Mouse (Mus musculus) erythroblast, embryonic 14.5 days (primary cell): ENCODE measurements at regions not wholly inside any gene's neighbourhood (a gene's known extent, or its start where the extent isn't known, plus 50 kb on each side); places are given as distances from the start of the nearest gene placed in this dataset.

Experiments used
- H3K27me3 ChIP-seq: 2 replicates; pipeline ENCODE4 v1.6.1; 2012; ENCODE audit warnings: inconsistent platforms; ENCODE audit not compliant: control insufficient read depth
- H3K36me3 ChIP-seq: 2 replicates; pipeline ENCODE4 v1.6.1; 2012; ENCODE audit warnings: mild to moderate bottlenecking, inconsistent platforms; ENCODE audit not compliant: control insufficient read depth
- H3K4me1 ChIP-seq: 2 replicates; pipeline ENCODE4 v1.6.1; 2012; ENCODE audit warnings: inconsistent platforms; ENCODE audit not compliant: control insufficient read depth
- H3K4me3 ChIP-seq: replicated peaks from 2 replicates; pipeline ENCODE3; 2012; ENCODE audit warnings: moderate library complexity, mild to moderate bottlenecking, inconsistent platforms
- H3K9me3 ChIP-seq: 2 replicates; pipeline ENCODE4 v1.6.1; 2012; ENCODE audit warnings: low read length, inconsistent platforms, mixed read lengths; ENCODE audit not compliant: control insufficient read depth
- GATA1 ChIP-seq: IDR thresholded peaks from 2 replicates; pipeline ENCODE4 v1.6.1; 2012; ENCODE audit warnings: low read length, inconsistent platforms, mixed read lengths
- TAL1 ChIP-seq: IDR thresholded peaks from 3 replicates; pipeline ENCODE4 v1.6.1; 2012; ENCODE audit warnings: low read length, inconsistent platforms, mixed read lengths

- no peaks in the 10 kb centered on the region for H3K27me3 ChIP-seq
- H3K4me3 ChIP-seq = no peak overlapping the region
- H3K36me3 ChIP-seq = no peaks in the 10 kb centered on the region
- no peak for TF ChIP-seq TAL1
- TF ChIP-seq GATA1 = no peak
- peaks cover 55% of the 10 kb centered on the region for H3K9me3 ChIP-seq
- no peaks in the 10 kb centered on the region for H3K4me1 ChIP-seq
Measured at GRCm38 (mm10) chr10:66770161-66771030, 325.5 kb upstream of the Jmjd1c start.

DNA sequence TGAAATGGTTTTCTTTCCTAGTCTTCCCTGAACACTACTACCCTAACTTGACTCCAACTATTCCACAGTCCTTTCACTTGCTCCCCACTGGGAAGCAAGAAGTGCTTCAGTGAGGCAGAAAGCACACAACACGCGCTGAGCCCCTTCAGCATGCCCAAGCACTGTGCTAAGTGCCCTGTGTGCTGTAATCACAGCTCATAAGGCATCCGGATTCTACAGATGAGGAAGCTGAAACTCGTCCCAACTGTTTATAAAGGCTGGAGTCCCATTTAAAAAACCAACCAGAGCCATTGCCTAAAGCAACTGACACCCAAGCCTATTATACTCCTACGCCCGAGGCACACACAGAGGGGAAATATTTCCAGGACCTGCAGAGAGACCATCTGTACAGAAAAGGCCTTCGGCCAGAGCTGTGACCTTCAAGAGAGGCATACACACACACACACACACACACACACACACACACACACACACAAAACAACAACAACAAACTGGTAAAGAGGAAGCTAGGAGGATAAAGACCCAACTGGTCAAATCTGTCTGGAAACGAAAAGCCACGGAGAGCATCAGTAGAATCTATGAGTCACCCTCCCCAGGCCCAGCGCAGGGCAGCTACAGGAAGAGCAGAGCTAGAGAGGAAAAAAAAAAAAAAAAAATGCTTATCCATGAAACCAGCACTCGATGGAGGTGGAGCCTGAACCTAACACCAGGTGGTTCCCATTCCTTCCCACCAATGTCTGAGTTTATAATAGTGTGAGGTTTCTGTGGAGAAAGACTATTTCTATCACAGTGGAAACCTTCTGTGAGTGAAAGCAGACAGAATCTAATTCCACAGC is 315.4 kb upstream of the Jmjd1c start:
- H3K4me3 ChIP-seq = no peak overlapping the region
- H3K27me3 ChIP-seq = no peaks in the 10 kb centered on the region
- H3K9me3 ChIP-seq = peaks cover 8% of the 10 kb centered on the region; the same call in 1 of the 2 replicates
- H3K36me3 ChIP-seq = no peaks in the 10 kb centered on the region
- H3K4me1 ChIP-seq = no peaks in the 10 kb centered on the region
- no peak for TF ChIP-seq TAL1
- TF ChIP-seq GATA1 = no peak

DNA sequence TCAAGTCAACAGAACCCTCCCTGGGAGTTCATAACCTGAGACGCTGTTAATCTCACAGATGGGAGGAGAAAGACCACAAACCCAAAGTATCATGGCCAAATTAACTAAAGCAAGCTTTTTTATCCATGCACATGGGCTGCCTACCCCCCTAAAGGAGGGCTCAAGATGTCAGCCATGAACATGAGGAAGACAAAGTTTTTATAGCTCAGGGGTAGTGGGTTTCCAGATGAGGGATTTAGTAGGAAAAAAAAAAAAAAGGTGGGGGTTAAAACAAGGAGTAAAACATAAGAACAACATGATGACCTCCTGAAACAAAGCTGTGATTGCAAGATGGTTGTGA is 314.8 kb upstream of the Jmjd1c start:
- Histone ChIP-seq H3K27me3 (no peaks in the 10 kb centered on the region), H3K9me3 (peaks cover 7% of the 10 kb centered on the region; the same call in 1 of the 2 replicates), H3K4me1 (no peaks in the 10 kb centered on the region), H3K36me3 (no peaks in the 10 kb centered on the region), H3K4me3 (no peak overlapping the region)
- no peak for TF ChIP-seq GATA1
- TF ChIP-seq TAL1 = no peak

DNA sequence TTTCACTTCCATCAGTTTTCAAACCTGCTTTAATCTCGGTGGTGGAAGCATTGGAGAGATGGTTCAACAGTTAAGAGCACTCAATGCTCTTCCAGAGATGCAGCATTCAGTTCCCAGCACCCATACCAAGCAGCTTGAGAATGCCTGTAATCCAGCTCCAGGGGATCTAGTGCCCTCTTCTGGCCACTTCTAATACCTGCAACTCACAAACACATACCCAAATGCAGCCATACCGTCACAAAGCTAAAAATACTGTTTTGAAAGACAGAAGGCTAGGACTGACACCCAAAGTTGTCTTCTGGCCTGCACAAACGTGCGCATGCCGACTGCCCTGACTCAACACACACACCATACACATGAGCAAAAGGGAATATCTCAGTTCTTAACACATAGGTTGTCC is 313.9 kb upstream of the Jmjd1c start:
- no peaks in the 10 kb centered on the region for H3K27me3 ChIP-seq
- H3K9me3 ChIP-seq = peaks cover 7% of the 10 kb centered on the region
- no peaks in the 10 kb centered on the region for H3K4me1 ChIP-seq
- TF ChIP-seq TAL1 (no peak), GATA1 (no peak)
- H3K36me3 ChIP-seq = no peaks in the 10 kb centered on the region
- H3K4me3 ChIP-seq = no peak overlapping the region

GRCm38 (mm10) chr10:66787812-66788211 is 308.1 kb upstream of the Jmjd1c start:
- Histone ChIP-seq H3K4me3 (no peak overlapping the region), H3K4me1 (no peaks in the 10 kb centered on the region), H3K27me3 (no peaks in the 10 kb centered on the region), H3K9me3 (peaks cover 12% of the 10 kb centered on the region), H3K36me3 (no peaks in the 10 kb centered on the region)
- TF ChIP-seq TAL1 (no peak), GATA1 (no peak)

DNA sequence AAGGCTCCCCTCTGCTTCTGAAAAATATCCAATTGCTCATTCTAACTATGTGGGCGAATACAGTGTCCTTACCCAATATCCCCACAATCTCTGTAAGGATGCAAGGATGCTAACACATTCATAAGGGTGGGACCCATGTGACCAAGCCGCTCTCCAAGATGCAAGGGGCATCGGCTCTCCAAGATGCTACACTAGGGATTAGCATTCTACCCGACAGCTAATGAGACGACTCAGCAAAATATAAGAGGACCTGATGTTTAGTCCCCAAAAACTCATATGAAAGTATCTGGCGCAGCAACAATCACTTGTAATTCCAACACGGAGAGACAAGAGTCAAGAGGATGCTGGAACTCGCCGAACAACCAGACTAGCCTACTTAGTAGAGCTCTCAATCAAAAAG is 299.6 kb upstream of the Jmjd1c start:
- H3K4me3 ChIP-seq = no peak overlapping the region
- no peak for TF ChIP-seq TAL1
- TF ChIP-seq GATA1 = no peak
- H3K36me3 ChIP-seq = no peaks in the 10 kb centered on the region
- no peaks in the 10 kb centered on the region for H3K27me3 ChIP-seq
- H3K4me1 ChIP-seq = no peaks in the 10 kb centered on the region
- H3K9me3 ChIP-seq = peaks cover 13% of the 10 kb centered on the region

- H3K4me3 ChIP-seq = no peak overlapping the region
- TF ChIP-seq GATA1 = no peak
- no peak for TF ChIP-seq TAL1
Measured at GRCm38 (mm10) chr10:66802691-66803090, 293.2 kb upstream of the Jmjd1c start.

GRCm38 (mm10) chr10:66807261-66807968 is 288.5 kb upstream of the Jmjd1c start:
- no peaks in the 10 kb centered on the region for H3K27me3 ChIP-seq
- no peaks in the 10 kb centered on the region for H3K36me3 ChIP-seq
- no peak overlapping the region for H3K4me3 ChIP-seq
- no peaks in the 10 kb centered on the region for H3K9me3 ChIP-seq
- TF ChIP-seq GATA1 (no peak), TAL1 (peak; percentile 7; the same call in 1 of the 3 replicates)
- no peaks in the 10 kb centered on the region for H3K4me1 ChIP-seq

More at GRCm38 (mm10) chr10:66802691-66803090, 293.2 kb upstream of the Jmjd1c start:
- no peaks in the 10 kb centered on the region for H3K4me1 ChIP-seq
- peaks cover 16% of the 10 kb centered on the region for H3K9me3 ChIP-seq
- H3K36me3 ChIP-seq = no peaks in the 10 kb centered on the region
- H3K27me3 ChIP-seq = no peaks in the 10 kb centered on the region
